In genomic region chr2:122776823-122777222, GRCm38 (mm10) we compare ENCODE assay signal across 27 mouse cellular contexts. TPM values are rescaled to one million over a fixed set of nuclear protein-coding genes. Genes with fewer than 3 reads are reported as not detected.
DNase-seq lines count a peak whose midpoint lies in the region; ATAC-seq lines count a peak whose summit lies in the region.
"Had no signal": no experiment of that assay in that cellular context is flagged by ENCODE, and none has a peak within 500 bp of the region (broad histone marks: within the 10 kb centered on the region; RNA-seq: fewer than 3 reads in every experiment).

No protein-coding gene starts in this region.

- H3K9me3 ChIP-seq in liver, embryonic 13.5 days (replicated peaks): no peaks in the 10 kb centered on the region
- H3K9me3 ChIP-seq: embryonic facial prominence, embryonic 12.5 days; heart, embryonic 15.5 days; hindbrain, embryonic 15.5 days; intestine, embryonic 15.5 days; lung, embryonic 15.5 days; megakaryocyte, embryonic 14.5 days; midbrain, embryonic 13.5 days had no signal

- no peak overlapping the region for H3K4me3 ChIP-seq in liver, embryonic 13.5 days (replicated peaks)
- H3K4me3 ChIP-seq: embryonic facial prominence, embryonic 12.5 days; heart, embryonic 15.5 days; hindbrain, embryonic 15.5 days; intestine, embryonic 15.5 days; layer of hippocampus, adult 2 months; lung, embryonic 15.5 days; megakaryocyte, embryonic 14.5 days; midbrain, embryonic 13.5 days had no signal

- H3K4me1 ChIP-seq in liver, embryonic 13.5 days (replicated peaks): no peaks in the 10 kb centered on the region
- H3K4me1 ChIP-seq: embryonic facial prominence, embryonic 12.5 days; heart, embryonic 15.5 days; hindbrain, embryonic 15.5 days; intestine, embryonic 15.5 days; midbrain, embryonic 13.5 days had no signal

- H3K4me2 ChIP-seq in liver, embryonic 13.5 days: no peak overlapping the region
- H3K4me2 ChIP-seq: embryonic facial prominence, embryonic 12.5 days; heart, embryonic 15.5 days; hindbrain, embryonic 15.5 days; intestine, embryonic 15.5 days; lung, embryonic 15.5 days; midbrain, embryonic 13.5 days had no signal

- no peaks in the 10 kb centered on the region for H3K36me3 ChIP-seq in liver, embryonic 13.5 days
- H3K36me3 ChIP-seq: embryonic facial prominence, embryonic 12.5 days; heart, embryonic 15.5 days; hindbrain, embryonic 15.5 days; intestine, embryonic 15.5 days; lung, embryonic 15.5 days; midbrain, embryonic 13.5 days had no signal

- 40% methylated on average over 2 of the region's 2 CpGs for WGBS in liver, embryonic 13.5 days (ENCODE audit: insufficient replicate concordance)

- no peak overlapping the region for H3K9ac ChIP-seq in liver, embryonic 13.5 days
- H3K9ac ChIP-seq: embryonic facial prominence, embryonic 12.5 days; forebrain, postnatal 0 days; heart, embryonic 15.5 days; hindbrain, embryonic 15.5 days; intestine, embryonic 15.5 days; lung, embryonic 15.5 days; midbrain, embryonic 13.5 days had no signal

- intact Hi-C loops in left cerebral cortex, postnatal 4 days (cut with DNase I): no loop called here

- no peak overlapping the region for H3K27ac ChIP-seq in liver, embryonic 13.5 days
- H3K27ac ChIP-seq: embryonic facial prominence, embryonic 12.5 days; heart, embryonic 15.5 days; hindbrain, embryonic 15.5 days; intestine, embryonic 15.5 days; layer of hippocampus, adult 2 months; lung, embryonic 15.5 days; midbrain, embryonic 13.5 days had no signal

- ATAC-seq in liver, embryonic 13.5 days (ENCODE audit: low read depth): 0 out of 2 replicates have a peak, but pooled peaks have one; percentile 18
- ATAC-seq: CD4-positive, CD25-positive, alpha-beta regulatory T cell, adult 4 months; forebrain, postnatal 0 days; intestine, embryonic 15.5 days; midbrain, embryonic 13.5 days had no signal

- no peaks in the 10 kb centered on the region for H3K27me3 ChIP-seq in liver, embryonic 13.5 days
- H3K27me3 ChIP-seq: embryonic facial prominence, embryonic 12.5 days; heart, embryonic 15.5 days; hindbrain, embryonic 15.5 days; intestine, embryonic 15.5 days; lung, embryonic 15.5 days; megakaryocyte, embryonic 14.5 days; midbrain, embryonic 13.5 days had no signal

- peak; percentile 10 to 31 for DNase-seq in frontal cortex, postnatal 10 days (ENCODE audit: low spot score in 2 of 2)
- no peak for DNase-seq in frontal cortex, postnatal 14 days (ENCODE audit: low spot score in 2 of 2)
- no peak for DNase-seq in liver, embryonic 13.5 days
- DNase-seq in liver: no peak
- peak; percentile 31 to 56 for DNase-seq in right cerebral cortex, postnatal 10 days (ENCODE audit: low spot score in 2 of 2)
- DNase-seq in right cerebral cortex, postnatal 25 days: no peak
- no peak for DNase-seq in spleen, postnatal 10 days (ENCODE audit: low spot score in 2 of 2)
- DNase-seq in left cerebral cortex, postnatal 4 days: no peak
- DNase-seq: adrenal gland, postnatal 14 days; cerebellum, postnatal 14 days; forebrain, postnatal 0 days; gastrocnemius, postnatal 14 days; heart, postnatal 4 days; kidney, adult 8-10 months; kidney, postnatal 25 days; layer of hippocampus, postnatal 36 days; right cerebral cortex, postnatal 14 days; spleen, adult 18-20 months had no signal

RNA-seq across cellular contexts. Expression of gene Sqor, which starts 11.8 kb away (rescaled TPM):
- polyA plus RNA-seq in liver, embryonic 13.5 days (2015; fragmentation: Nextera tagmentation; extraction: Ambion mirVana): 2.6 and 3.0 TPM in 2 replicates
- total RNA-seq in left cerebral cortex, postnatal 4 days (2021): 1 to 10 TPM; 1.6 to 4.1 TPM

RNA-seq across cellular contexts. Expression of gene Bloc1s6, which starts 38.5 kb away (rescaled TPM):
- 22.3 and 22.5 TPM in 2 replicates for polyA plus RNA-seq in liver, embryonic 13.5 days (2015; fragmentation: Nextera tagmentation; extraction: Ambion mirVana)
- 10 to 100 TPM; 47.7 to 49.6 TPM for total RNA-seq in left cerebral cortex, postnatal 4 days (2021)

Comparison
In these comparisons a context has a peak if more than half of its experiments do, and no peak if none do; other contexts are left out.
1. DNase-seq: peak in frontal cortex, postnatal 10 days (2 of 2) and right cerebral cortex, postnatal 10 days (2 of 2); none in frontal cortex, postnatal 14 days (0 of 2), liver, embryonic 13.5 days (single experiment), liver (single experiment), right cerebral cortex, postnatal 25 days (single experiment), spleen, postnatal 10 days (0 of 2) and left cerebral cortex, postnatal 4 days (single experiment).